Mouse (Mus musculus) stomach, embryonic 15.5 days (tissue): ENCODE results near the gene Prmt8. TPM values are rescaled to one million over a fixed set of nuclear protein-coding genes. Genes with fewer than 3 reads are reported as not detected.

ENCODE experiments used
- ATAC-seq: fragments of 200-750 bp; cut with Nextera tagmentation; 2 replicates; pipeline ENCODE4 v1.8.0; 2017; ENCODE audit warnings: low read depth, moderate number of reproducible peaks, moderate TSS enrichment; ENCODE audit not compliant: insufficient read depth, low FRiP score
- H3K27ac ChIP-seq: fragments of 300-500 bp; sonication (generic); 2 replicates; pipeline ENCODE4 v1.5.1; 2015; ENCODE audit warnings: mild to moderate bottlenecking, inconsistent platforms
- H3K27me3 ChIP-seq: fragments of 300-500 bp; sonication (generic); replicated peaks from 2 replicates; pipeline ENCODE4 v1.6.1; 2015; ENCODE audit warnings: inconsistent platforms
- H3K36me3 ChIP-seq: fragments of 300-500 bp; sonication (generic); 2 replicates; pipeline ENCODE4 v1.6.1; 2015; ENCODE audit warnings: inconsistent platforms
- H3K4me1 ChIP-seq: fragments of 300-500 bp; sonication (generic); 2 replicates; pipeline ENCODE4 v1.6.1; 2015; ENCODE audit warnings: inconsistent platforms
- H3K4me2 ChIP-seq: fragments of 300-500 bp; sonication (generic); 2 replicates; pipeline ENCODE4 v1.6.1; 2015; ENCODE audit warnings: mild to moderate bottlenecking, inconsistent platforms
- H3K4me3 ChIP-seq: fragments of 300-500 bp; sonication (generic); replicated peaks from 2 replicates; pipeline ENCODE4 v1.5.1; 2015; ENCODE audit warnings: inconsistent platforms
- H3K9ac ChIP-seq: fragments of 300-500 bp; sonication (generic); 2 replicates; pipeline ENCODE4 v1.6.1; 2015; ENCODE audit warnings: inconsistent platforms
- H3K9me3 ChIP-seq: fragments of 300-500 bp; sonication (generic); 2 replicates; pipeline ENCODE4 v1.6.1; 2016; ENCODE audit warnings: inconsistent platforms
- WGBS: fragments of 180-500 bp; shearing (Covaris S2); methylation state at CpG from one replicate; pipeline ENCODE4 v1.1.7; 2015; 5-methylcytosine and 5-hydroxymethylcytosine counted together
- polyA plus RNA-seq: library from polyadenylated mRNA; unstranded; fragments of >200 nt; fragmentation: Nextera tagmentation; extraction: Ambion mirVana; gene quantifications from 2 replicates; pipeline ENCODE4 v1.2.1, GENCODE M21; 2015

Prmt8 gene
- 0.10 TPM in 1 of 2 replicates, not detected in the other for polyA plus RNA-seq

DNA sequence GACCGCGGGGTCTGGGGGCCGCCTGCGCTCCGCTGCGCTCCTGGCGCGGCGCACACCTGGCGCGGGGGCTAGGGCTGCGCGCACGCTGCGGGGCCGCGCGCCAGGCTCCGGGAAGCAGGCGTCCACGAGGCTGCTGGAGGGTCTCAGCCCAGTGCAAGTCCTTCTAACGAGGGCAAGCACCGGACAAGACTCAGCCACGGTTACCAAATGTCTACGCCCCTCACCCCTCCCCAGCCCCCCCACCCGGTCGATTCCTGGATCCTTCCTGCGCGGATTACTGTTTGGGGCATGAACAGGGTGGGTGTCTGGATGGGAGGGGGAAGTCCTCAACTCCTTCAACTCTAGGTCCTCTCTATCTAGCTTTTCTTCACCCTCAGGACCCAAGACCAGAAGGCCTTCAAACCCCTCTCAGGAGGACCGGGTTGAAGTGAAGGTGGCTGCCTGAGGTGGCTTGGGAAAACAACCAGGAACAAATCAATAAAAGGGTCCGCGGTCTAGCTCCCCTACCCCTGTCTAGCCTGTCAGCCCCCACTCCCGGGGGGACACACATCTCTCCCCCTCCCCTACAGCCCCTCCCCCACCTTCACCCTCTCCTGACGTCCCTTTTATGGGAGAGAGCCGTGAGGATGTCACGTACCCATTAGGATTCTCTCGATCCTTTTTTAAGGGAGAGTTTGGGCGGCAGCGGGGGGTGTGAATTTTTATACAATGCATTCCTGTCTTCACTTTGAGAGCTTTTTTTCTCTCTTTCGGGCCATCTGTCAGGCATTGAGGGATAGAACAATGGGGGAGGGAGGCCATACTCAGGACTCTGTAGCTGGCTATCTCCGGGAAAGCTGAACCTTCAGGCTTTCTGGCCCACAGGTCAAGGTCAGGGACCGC, at the start of gene Prmt8:
Gene Prmt8 (minus strand): TSS at position 198 of the 882 bp plus-strand sequence.
- Histone ChIP-seq H3K4me3 (peak within 1 kb of the TSS; percentile 33), H3K9ac (no peak within 1 kb of the TSS), H3K27me3 (peaks cover 74% of the 10 kb centered on the region), H3K4me2 (peak within 1 kb of the TSS; percentile 56), H3K4me1 (peaks cover 15% of the 10 kb centered on the region; the same call in 1 of the 2 replicates), H3K27ac (no peak within 1 kb of the TSS), H3K9me3 (no peaks in the 10 kb centered on the region), H3K36me3 (no peaks in the 10 kb centered on the region)
- ATAC-seq, result no peak
- WGBS, result 1% methylated on average over 40 of the region's 42 CpGs

GRCm38 (mm10) chr6:127803046-127803729, 33.9 kb upstream of the Prmt8 start:
- no peak overlapping the region for H3K4me3 ChIP-seq
- 69% methylated on average over 9 of the region's 9 CpGs for WGBS
- no peak for ATAC-seq
- no peaks in the 10 kb centered on the region for H3K9me3 ChIP-seq
- H3K27me3 ChIP-seq, result no peaks in the 10 kb centered on the region
- no peak overlapping the region for H3K27ac ChIP-seq
- no peak overlapping the region for H3K4me2 ChIP-seq
- no peaks in the 10 kb centered on the region for H3K36me3 ChIP-seq
- no peaks in the 10 kb centered on the region for H3K4me1 ChIP-seq
- no peak overlapping the region for H3K9ac ChIP-seq

- Histone ChIP-seq H3K4me2 (no peak overlapping the region), H3K9me3 (no peaks in the 10 kb centered on the region), H3K9ac (no peak overlapping the region), H3K4me3 (no peak overlapping the region), H3K36me3 (no peaks in the 10 kb centered on the region), H3K4me1 (no peaks in the 10 kb centered on the region), H3K27me3 (no peaks in the 10 kb centered on the region), H3K27ac (no peak overlapping the region)
- WGBS, result 80% methylated on average over 12 of the region's 12 CpGs
- ATAC-seq, result no peak
Observed at GRCm38 (mm10) chr6:127802211-127802610, 32.9 kb upstream of the Prmt8 start.

DNA sequence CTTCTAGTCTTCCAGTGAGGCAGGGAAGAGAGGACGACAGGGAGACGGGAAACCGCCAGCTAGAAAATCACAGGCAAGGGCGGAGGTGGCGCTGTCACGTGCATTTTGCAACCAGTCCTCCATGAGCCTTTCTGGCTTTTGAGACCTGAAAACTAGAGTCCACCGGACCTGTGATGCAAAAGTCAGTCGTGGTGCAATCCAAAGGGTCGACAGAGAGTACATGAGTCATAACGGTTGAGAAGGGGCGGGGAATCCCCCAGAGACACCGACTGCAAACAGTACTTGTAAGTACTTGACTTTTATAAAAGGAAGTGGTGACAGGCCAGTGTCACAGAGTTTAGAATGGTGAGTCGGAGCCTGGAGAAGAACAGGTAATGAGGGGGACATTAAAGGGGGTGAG, 20.8 kb upstream of the Prmt8 start:
- 56% methylated on average over 13 of the region's 13 CpGs for WGBS
- Histone ChIP-seq H3K9me3 (no peaks in the 10 kb centered on the region), H3K4me2 (no peak overlapping the region), H3K36me3 (no peaks in the 10 kb centered on the region), H3K27me3 (no peaks in the 10 kb centered on the region), H3K4me3 (no peak overlapping the region), H3K4me1 (no peaks in the 10 kb centered on the region), H3K27ac (no peak overlapping the region), H3K9ac (no peak overlapping the region)
- no peak for ATAC-seq

DNA sequence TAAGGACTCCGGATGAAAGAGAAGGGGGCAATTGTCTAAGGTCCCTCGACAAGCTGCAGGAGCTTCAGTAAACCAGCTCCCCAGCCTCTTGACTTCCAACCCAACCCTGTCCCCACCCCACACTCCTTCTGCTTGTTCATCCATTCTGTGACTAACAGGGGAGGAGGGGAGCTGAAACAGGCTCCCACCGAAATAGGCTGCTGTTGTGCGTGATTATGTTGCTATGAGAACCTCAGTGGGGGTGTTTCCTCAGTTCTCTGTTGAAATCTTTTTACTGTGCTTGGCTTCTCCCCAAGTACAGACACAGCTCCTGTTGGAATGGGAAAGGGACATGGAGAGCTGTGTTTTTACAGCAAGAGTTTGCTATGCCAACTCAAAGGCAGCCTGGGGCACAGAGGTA, 1.5 kb upstream of the Prmt8 start:
- ATAC-seq, result no peak
- Histone ChIP-seq H3K9ac (no peak overlapping the region), H3K27ac (no peak overlapping the region), H3K4me2 (no peak overlapping the region), H3K9me3 (no peaks in the 10 kb centered on the region), H3K4me1 (peaks cover 15% of the 10 kb centered on the region; the same call in 1 of the 2 replicates), H3K27me3 (peaks cover 62% of the 10 kb centered on the region), H3K4me3 (no peak overlapping the region), H3K36me3 (no peaks in the 10 kb centered on the region)
- WGBS, result 33% methylated on average over 4 of the region's 4 CpGs

DNA sequence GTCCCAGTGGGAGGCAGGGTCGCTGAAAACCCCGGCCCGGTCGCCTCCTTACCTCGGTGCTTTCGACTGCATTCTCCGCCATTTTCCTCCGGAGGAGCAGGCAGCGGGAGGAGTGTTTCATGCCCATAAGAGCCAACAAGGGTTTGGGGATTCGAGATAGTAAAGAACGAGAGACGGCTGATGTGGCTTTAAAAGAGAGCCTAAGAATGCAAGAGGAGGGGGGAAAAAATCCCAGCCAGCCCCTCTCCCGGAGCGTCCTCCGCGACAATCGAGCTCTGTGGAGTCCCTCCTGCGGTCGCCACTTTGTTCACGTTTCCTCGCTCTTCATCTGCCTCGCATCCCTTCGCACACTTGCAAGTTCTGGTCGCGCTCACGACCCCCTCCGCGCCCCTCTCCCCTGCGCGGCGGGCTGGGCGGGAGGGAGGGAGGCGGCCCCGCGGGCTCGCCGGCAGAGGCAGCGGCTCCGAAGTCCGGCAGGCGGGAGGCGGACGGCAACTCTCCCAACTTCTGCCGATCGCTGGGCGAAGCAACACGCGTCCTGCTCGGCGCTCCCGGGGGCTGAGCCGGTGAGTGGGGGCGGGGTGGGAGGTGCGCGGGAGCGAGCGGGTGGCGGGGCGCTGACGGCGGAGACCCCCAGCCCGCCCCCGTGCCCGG, 524 bp downstream of the Prmt8 start:
- Histone ChIP-seq H3K9ac (no peak overlapping the region), H3K4me1 (peaks cover 15% of the 10 kb centered on the region; the same call in 1 of the 2 replicates), H3K4me2 (peak overlapping the region; percentile 56), H3K36me3 (no peaks in the 10 kb centered on the region), H3K9me3 (no peaks in the 10 kb centered on the region), H3K4me3 (peak overlapping the region; percentile 33), H3K27me3 (peaks cover 74% of the 10 kb centered on the region), H3K27ac (no peak overlapping the region)
- WGBS, result under 1% methylated on average over 52 of the region's 64 CpGs
- ATAC-seq, result no peak

GRCm38 (mm10) chr6:127767706-127768493, 1.4 kb downstream of the Prmt8 start:
- 2% methylated on average over 49 of the region's 49 CpGs for WGBS
- no peaks in the 10 kb centered on the region for H3K9me3 ChIP-seq
- H3K27ac ChIP-seq, result no peak overlapping the region
- ATAC-seq, result peak; percentile 73
- H3K36me3 ChIP-seq, result no peaks in the 10 kb centered on the region
- H3K4me2 ChIP-seq, result peak overlapping the region; percentile 56
- H3K4me1 ChIP-seq, result peaks cover 15% of the 10 kb centered on the region; the same call in 1 of the 2 replicates
- no peak overlapping the region for H3K9ac ChIP-seq
- peaks cover 74% of the 10 kb centered on the region for H3K27me3 ChIP-seq
- H3K4me3 ChIP-seq, result peak overlapping the region; percentile 19; the same call in 1 of the 2 replicates

- no peak overlapping the region for H3K27ac ChIP-seq
- peak overlapping the region; percentile 19; the same call in 1 of the 2 replicates for H3K4me3 ChIP-seq
- 4% methylated on average over 18 of the region's 18 CpGs for WGBS
- no peak for ATAC-seq
- H3K4me2 ChIP-seq, result peak overlapping the region; percentile 56
- H3K9me3 ChIP-seq, result no peaks in the 10 kb centered on the region
- peaks cover 74% of the 10 kb centered on the region for H3K27me3 ChIP-seq
- H3K4me1 ChIP-seq, result peaks cover 15% of the 10 kb centered on the region; the same call in 1 of the 2 replicates
- no peak overlapping the region for H3K9ac ChIP-seq
- H3K36me3 ChIP-seq, result no peaks in the 10 kb centered on the region
Observed at GRCm38 (mm10) chr6:127767201-127767705, 2.0 kb downstream of the Prmt8 start.

GRCm38 (mm10) chr6:127766641-127767200, 2.6 kb downstream of the Prmt8 start:
- no peak overlapping the region for H3K9ac ChIP-seq
- under 1% methylated on average over 28 of the region's 28 CpGs for WGBS
- no peaks in the 10 kb centered on the region for H3K9me3 ChIP-seq
- H3K27ac ChIP-seq, result no peak overlapping the region
- H3K36me3 ChIP-seq, result no peaks in the 10 kb centered on the region
- H3K4me1 ChIP-seq, result peaks cover 15% of the 10 kb centered on the region; the same call in 1 of the 2 replicates
- H3K27me3 ChIP-seq, result peaks cover 70% of the 10 kb centered on the region
- H3K4me3 ChIP-seq, result peak overlapping the region; percentile 2; the same call in 1 of the 2 replicates
- peak overlapping the region; percentile 56 for H3K4me2 ChIP-seq
- no peak for ATAC-seq

DNA sequence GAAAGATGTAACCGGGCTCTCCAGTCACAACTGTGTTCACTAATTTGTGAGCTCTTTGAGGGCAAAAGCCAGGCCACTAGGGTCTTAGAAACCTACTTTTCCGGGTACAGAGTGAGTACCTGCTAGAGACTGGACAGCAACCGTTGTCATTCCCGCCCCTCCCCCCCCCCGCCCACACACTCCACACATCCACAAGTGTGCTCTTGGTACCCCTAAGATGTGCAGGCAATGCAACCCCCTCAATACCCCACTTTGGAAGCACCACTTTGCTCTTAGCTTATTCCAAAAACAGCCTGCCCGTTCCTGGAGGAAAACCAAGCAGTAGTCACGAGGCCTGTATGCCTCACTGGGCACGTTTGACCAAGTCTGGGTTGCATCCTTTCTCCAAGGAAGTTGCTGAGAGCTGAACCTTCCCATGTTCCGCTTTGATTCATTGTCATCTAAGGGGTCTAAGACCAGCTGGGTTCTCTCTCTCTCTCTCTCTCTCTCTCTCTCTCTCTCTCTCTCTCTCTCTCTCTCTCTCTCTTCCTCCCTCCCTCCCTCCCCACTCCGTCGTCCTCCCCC, 3.1 kb downstream of the Prmt8 start:
- H3K36me3 ChIP-seq, result no peaks in the 10 kb centered on the region
- peaks cover 64% of the 10 kb centered on the region for H3K27me3 ChIP-seq
- H3K4me3 ChIP-seq, result no peak overlapping the region
- H3K9ac ChIP-seq, result no peak overlapping the region
- WGBS, result 11% methylated on average over 9 of the region's 11 CpGs
- H3K4me2 ChIP-seq, result no peak overlapping the region; the same call in 1 of the 2 replicates
- peaks cover 15% of the 10 kb centered on the region; the same call in 1 of the 2 replicates for H3K4me1 ChIP-seq
- ATAC-seq, result no peak
- H3K9me3 ChIP-seq, result no peaks in the 10 kb centered on the region
- no peak overlapping the region for H3K27ac ChIP-seq
